Mouse (Mus musculus) neutrophil, adult 65 days (primary cell): Measurements from ENCODE around the gene Anln. TPM values are rescaled to one million over a fixed set of nuclear protein-coding genes. Genes with fewer than 3 reads are reported as not detected.

Experiments used
- total RNA-seq: library from RNA; stranded (reverse); gene quantifications from 2 replicates; pipeline ENCODE4 v1.2.4, GENCODE M21; 2023

The Anln gene
- total RNA-seq: 34.1 and 42.0 TPM in 2 replicates

GRCm38 (mm10) chr9:22389021-22389476, at the start of gene Anln:
TSS of gene Anln (minus strand) at chr9:22389188.

GRCm38 (mm10) chr9:22411002-22411857, 22.2 kb upstream of the Anln start, which contains the start of gene 9530077C05Rik:
TSS of gene 9530077C05Rik (plus strand) at chr9:22411513.

GRCm38 (mm10) chr9:22307156-22307919, 81.7 kb downstream of the Anln start, which contains the start of gene Zfp810:
TSS of gene Zfp810 (minus strand) at chr9:22307648.

Other genes with a start within 250 kb of the Anln start
- 17.4 and 23.4 TPM in 2 replicates for gene Pigyl, start 232.3 kb downstream of the Anln start, total RNA-seq
- not detected in 2 replicates for gene Zfp872, start 201.1 kb downstream of the Anln start, total RNA-seq
- 10.9 and 12.6 TPM in 2 replicates for gene Zfp809, start 163.5 kb downstream of the Anln start, total RNA-seq
- 0.11 and 0.54 TPM in 2 replicates for gene Zfp599, start 129.3 kb downstream of the Anln start, total RNA-seq
- 5.3 and 6.6 TPM in 2 replicates for gene Zfp810, start 81.5 kb downstream of the Anln start, total RNA-seq
- 5.7 and 8.2 TPM in 2 replicates for gene 9530077C05Rik, start 22.3 kb upstream of the Anln start, total RNA-seq
- gene Gm17545, start 65.1 kb upstream of the Anln start, total RNA-seq: not detected in 2 replicates
- gene Rp9, start 80.6 kb upstream of the Anln start, total RNA-seq: 49.2 and 56.6 TPM in 2 replicates
- gene Bbs9, start 86.5 kb upstream of the Anln start, total RNA-seq: 9.8 and 21.0 TPM in 2 replicates